Mouse (Mus musculus): ENCODE results near the gene Jarid2. TPM values are rescaled to one million over a fixed set of nuclear protein-coding genes. Genes with fewer than 3 reads are reported as not detected.

The Jarid2 gene
- polyA plus RNA-seq, 1 experiment from 2014 or later: 20.5 TPM

DNA sequence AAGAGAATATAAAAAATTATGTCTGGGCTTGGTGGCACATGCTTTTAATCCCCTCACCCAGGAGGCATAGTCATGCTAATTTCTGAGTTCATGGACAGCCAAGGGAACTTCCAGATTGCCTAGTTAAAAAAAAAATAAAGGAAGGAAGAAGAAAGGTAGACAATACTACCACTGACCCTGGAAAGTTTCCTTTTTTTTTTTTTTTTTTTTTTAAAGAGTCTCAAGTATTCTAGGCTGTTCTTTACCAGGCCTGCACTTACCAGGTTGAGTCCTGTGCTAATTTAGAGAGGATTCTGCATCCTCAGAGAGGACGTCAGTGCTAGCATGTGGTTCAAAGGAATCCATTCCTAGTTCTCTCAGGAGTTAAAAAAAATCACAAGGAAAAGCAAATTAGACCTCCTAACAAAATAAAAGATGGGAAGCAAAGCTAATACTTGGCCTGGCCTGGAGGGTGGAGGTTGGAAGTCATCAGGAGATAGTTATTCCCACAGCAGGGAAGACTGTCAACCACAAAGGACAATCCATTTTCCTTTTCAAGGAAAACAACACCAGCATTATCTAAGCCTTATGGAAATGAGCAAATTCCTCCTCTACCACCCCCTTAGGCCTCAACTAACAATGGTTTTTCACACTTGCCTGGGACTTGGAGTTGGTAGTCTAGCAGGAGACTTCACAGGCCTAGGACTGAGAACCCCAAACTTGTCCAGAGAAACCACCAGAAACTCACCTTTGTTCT is 961 bp upstream of the Jarid2 start:
- no peak for DNase-seq (ENCODE audit: low spot score)

- peak; percentile 96 for DNase-seq (ENCODE audit: low spot score)
Measured at GRCm38 (mm10) chr13:44730146-44730864, 1.0 kb downstream of the Jarid2 start.

GRCm38 (mm10) chr13:44730939-44731551 is 1.8 kb downstream of the Jarid2 start:
- peak; percentile 88 for DNase-seq (ENCODE audit: low spot score)

- DNase-seq (ENCODE audit: low spot score): peak; percentile 49
Measured at GRCm38 (mm10) chr13:44731727-44732441, 2.6 kb downstream of the Jarid2 start.

DNA sequence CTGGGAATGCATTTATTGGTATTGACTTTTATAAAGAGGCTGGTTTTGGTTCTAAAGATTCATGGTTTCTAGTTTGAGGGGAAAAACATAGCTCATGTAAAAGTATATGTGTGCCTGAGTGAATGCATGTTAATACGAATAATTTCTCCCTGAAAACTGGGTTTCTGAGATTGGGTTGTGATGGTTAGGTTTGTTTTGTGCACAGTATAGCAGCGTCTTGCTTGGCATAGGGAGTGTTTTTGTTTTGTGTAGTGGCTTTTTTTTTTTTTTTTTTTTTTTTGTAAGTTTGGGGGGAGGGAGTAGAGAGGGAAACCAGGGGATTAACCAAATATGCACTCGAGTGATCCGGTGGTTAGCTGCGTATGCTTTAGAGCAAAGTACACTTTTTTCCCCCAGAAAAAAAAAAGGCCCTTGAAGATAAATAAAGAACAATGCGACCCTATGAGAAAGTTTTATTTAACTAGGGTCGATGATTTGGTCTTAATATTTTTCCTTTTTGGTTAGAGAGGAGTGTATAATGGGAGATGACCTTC is 3.2 kb downstream of the Jarid2 start:
- DNase-seq (ENCODE audit: low spot score): peak; percentile 50

DNA sequence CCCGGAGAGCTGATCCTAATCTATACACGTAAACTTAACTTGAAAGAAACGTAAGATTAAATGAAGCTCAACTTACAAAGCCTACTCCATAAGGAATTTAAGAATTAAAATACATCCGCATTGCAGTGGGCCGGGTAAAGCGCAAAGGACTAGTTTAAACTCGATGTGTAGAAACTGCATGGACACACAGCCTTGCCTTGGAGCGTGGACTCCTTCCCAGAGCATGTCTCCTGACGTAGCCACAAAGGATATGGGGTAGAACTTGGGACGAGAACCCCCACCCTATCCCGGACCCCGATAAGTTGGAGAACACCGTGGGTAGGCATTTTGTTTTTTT is 3.7 kb downstream of the Jarid2 start:
- DNase-seq (ENCODE audit: low spot score): no peak

DNA sequence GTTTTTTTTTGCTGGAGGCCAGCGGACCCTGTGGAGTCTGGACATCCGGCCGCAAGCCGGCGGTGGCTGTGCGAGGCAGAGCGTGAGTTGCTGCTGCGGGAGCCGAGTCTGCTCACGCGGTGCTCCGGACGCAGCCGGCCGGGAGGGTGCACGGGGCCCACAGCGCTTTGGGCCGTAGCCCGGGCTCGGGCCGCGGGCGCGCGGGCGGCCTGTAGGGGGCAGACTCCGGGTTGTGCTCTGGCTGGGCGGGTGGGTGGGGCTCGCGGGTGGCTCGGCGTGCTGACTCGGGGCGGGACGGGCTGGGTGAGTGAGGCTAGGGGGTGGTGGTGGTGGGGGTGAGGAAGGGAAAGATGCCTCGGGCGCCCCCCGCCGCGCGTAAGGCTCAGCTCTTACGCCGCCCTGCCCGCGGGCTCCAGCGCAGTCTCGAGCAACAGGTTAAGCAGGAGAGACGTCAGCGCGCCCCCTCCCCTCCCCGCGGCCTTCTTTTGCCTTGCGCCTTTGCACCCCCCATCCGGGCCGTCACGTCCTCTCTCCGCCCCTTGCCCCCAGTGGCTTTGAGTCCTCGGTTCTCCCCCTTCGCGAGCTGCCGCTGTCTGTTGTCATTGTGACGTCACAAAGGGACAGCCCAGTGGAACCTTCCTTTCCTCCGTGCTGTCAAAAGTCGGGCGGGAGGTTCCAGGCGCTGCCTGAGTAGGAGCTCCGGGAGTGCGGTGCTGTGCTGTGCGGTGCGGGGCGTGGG is 4.3 kb downstream of the Jarid2 start:
- peak; percentile 95 for DNase-seq (ENCODE audit: low spot score)

DNA sequence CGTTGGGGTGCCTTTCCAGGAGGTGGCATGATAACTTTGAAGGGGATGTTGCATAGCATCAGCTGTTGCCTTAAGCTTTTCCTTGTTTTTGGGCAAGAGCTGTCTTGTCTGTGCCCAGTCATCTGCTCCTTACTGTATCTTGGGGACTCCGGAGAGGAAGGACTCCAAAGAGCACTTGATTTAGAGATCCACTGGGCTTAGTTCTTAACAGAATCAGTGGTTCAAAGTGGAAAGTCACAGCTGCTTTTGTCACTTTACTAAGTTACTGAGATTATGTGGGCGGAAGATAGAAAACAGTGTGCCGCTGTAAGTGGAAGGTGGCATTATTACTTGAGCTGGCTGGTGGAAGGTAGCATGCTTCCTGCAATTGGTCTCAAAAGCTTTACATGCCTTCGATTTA is 5.2 kb downstream of the Jarid2 start:
- DNase-seq (ENCODE audit: low spot score): peak; percentile 20

DNA sequence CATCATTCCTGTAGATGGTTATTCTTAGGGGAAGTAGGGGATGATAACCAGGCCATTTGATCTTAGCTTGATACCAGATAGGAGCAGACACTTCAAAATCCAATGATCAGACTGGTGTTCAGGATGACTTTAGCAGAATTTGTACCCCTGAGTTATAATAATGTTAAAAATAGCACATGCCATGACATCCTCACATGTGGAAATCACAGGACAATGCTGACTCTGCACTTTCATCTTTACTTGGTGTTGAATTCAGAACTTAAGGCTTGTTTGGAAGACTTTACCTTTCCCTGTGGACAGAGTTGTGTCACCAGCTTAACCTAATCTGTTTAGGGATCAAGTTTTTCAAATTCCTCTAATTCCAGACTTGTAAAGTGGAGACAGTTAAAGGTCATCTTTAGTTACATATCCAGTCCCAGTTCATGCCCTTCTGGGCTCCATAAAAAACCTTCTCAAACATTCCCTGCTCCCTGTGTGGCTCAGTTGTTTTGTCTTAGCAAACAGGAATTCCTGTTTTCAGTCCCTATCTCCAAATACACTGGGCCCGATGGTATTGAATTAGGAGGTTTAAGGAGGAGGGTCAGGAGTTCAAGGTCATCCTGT is 5.9 kb downstream of the Jarid2 start:
- DNase-seq (ENCODE audit: low spot score): no peak

DNA sequence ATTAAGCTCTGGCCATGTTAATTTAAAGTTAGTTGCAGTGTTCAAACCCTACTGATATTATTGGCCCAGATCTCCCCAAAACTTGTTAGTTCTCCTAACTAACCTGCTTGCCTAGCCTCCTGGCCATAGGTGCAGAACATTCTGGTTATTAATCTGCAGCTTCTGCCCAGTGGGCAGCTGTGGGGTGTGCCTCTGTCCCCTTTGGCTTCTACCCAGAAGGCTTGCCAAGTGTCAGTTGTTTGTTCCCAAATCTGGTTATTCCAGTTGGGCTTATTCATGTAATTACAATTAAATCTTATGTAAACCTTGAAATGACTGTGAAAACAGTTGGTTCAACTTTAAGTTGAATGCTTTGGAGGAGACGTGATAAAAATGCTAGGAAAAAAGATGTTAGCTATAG is 8.0 kb downstream of the Jarid2 start:
- no peak for DNase-seq (ENCODE audit: low spot score)

DNA sequence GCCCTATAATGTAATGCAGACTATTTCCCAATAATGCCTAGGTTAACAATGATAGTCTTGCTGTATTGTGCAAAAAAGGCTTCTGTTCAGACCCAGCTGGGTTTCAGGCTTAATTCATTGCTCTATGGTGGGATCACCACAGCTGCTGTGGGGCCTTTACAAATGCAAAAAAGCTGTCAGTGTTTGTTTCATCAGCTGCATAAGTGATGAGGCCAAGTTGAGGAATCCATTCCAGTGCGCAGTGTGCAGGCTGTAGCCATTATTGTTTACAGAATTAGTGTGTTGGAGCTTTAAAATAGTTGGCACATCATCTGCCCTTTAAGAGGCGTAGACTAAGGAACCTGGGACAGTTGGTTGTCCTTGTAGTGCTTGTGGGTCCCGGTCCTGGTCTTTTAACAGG is 22.5 kb downstream of the Jarid2 start:
- DNase-seq (ENCODE audit: low spot score): no peak

DNA sequence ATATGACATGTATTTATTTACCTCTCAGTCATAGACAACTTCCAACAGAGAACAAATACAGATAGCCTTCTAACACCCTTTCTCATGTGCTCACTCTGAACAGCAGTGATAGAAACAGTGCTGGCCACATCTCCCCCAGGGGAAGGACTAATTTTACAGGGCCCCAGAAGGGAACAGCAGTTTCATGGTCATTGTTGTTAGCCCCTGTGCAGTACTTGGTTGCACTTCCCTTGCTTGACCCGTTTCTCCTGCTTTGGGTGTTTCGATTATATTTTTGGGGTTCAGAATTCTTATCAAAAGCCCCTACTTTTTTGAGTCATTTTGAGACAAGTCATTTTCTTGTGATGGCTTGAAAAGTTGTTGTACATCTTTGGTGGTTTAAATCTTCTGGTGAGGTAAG is 23.9 kb downstream of the Jarid2 start:
- DNase-seq (ENCODE audit: low spot score): no peak

- DNase-seq (ENCODE audit: low spot score): no peak
Measured at GRCm38 (mm10) chr13:44755434-44755833, 26.2 kb downstream of the Jarid2 start.

- peak; percentile 35 for DNase-seq (ENCODE audit: low spot score)
Measured at GRCm38 (mm10) chr13:44758750-44759149, 29.5 kb downstream of the Jarid2 start.

DNA sequence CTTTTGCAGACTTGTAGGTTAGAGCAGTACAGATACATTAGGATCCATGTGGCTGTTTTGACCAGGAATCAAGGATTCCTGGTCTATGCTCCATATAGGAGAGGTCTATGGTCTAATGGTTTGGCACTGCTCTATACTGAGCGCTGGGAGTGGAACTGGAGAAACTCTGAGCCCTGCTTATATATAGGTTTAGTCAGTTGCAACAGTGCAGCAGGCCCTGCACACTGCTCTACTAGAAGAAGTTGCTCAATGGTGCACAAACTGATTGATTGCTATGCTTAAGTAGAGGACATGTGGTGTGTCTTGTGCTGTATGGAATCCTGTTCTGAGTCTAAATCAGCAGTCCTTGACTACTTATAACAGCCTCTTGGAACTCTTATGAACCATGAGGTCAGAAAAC is 31.5 kb downstream of the Jarid2 start:
- DNase-seq (ENCODE audit: low spot score): no peak

GRCm38 (mm10) chr13:44763068-44763467 is 33.8 kb downstream of the Jarid2 start:
- no peak for DNase-seq (ENCODE audit: low spot score)

GRCm38 (mm10) chr13:44767751-44768150 is 38.5 kb downstream of the Jarid2 start:
- DNase-seq (ENCODE audit: low spot score): no peak

DNA sequence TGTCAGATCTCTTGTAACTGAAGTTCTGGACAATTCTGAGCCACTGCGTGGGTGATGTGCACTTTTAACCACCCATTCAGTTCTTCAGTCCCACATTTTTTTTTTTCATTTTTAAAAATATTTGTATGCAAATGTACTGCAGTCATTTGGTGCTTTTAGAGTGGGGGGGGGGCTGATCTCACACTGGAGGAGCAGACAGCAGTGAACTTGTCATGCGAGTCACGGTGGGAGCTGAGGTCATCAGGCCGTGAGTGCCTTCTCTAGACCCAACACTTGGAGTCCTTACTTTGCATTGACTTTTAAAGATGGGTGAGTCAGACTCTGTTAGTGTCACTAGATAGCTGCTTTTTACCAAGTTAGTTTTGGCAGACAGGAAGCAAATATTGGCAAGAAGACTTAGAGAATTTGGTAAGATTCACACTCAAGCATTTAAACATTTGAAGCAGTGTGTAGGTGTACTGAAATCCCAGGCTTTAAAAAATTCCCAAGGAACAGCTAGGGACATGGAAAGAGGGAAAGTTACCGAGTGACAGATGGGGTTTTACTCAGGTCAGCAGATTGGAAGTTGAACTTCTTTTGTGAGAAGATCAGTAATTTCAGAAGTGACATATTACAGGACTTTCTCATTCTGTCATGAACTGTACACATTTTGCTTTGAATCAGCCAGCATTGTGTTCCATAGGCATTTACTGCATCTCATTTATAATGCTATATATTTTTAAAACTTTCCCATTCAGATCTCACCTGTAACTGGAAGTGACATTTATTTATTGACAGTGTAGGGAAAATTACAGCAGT is 41.7 kb downstream of the Jarid2 start:
- DNase-seq (ENCODE audit: low spot score): no peak

DNA sequence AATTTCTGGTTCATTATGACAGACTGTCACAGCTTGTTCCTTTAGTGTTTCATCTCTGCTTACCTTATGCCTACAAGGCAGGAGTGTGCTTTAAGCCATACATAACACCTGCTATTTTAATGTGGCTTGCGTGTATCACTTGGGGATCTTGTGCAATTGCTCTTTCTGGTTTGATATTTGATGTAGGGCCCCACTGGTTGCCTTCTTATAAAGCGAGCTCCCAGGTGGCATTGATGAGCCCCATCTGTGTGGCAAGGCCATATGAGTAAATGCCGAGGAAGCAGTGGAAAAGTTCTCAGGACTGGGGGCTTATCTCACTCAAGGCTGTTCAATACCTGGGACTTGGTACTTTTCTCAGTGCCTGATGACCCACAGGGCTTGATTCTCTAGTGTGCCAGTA is 43.5 kb downstream of the Jarid2 start:
- peak; percentile 63 for DNase-seq (ENCODE audit: low spot score)

DNA sequence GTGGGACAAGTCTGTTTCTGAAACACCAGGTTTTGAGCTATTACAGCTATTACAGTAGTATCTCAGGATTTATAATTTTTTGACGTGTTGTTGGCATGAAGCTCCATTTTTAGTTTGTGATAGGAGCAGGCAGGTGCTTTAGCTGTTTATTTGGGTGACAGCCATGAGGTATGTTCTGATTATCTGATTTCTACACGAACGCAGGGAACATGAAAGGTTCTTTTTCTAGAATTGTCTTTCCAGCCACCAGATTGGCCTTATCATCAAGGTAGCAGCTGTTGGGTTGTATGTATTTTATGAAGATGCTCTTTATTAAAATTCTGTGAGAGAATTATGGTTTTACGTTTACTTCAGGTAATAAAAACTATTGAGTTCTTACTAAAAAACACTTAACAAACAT is 45.1 kb downstream of the Jarid2 start:
- no peak for DNase-seq (ENCODE audit: low spot score)

Data from thymus, postnatal 0 days (tissue).